Comparison of ENCODE assay signal across 10 mouse cellular contexts in the genomic region with DNA sequence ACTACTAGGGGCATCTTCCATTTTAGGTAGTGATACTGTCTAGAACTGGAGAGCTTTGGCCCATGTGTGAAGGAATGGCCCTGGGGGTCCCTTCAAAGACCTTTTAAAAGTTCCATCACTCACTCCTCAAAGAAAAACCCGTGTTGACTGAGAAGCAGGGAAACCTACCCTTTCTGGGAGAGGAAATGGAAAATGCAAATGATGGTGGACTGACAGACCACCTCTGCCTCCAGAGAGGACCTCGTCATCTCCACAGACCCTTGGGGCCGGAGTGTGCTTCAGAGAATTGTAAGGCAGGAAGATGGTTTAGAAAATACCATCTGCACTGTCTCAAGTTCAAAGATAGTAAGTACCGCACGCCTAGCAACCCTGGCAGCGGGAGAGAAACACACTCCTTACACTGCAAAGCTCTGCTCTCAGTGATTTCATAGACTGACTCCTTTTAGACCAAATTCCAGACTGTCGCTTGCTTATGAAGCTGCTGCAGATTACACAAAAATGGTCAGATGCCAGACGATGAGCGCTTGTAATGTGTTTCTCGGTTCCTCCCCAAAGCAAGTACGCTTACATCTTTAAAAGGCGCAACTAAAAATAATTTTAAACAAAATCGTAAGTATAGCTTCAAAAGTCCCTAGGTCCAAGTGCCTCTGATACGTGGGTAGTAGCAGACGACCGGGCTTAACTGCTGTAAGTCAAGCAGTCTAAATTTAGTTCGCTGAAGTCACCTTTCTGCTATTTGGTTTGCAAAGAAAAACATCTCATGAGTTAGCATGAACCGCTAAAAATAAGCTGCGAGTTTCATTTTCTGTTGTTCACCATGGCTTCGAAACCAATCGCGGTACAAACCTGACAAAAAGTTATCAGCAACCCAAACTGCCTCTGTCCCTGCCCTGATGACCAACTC. TPM values are rescaled to one million over a fixed set of nuclear protein-coding genes. Genes with fewer than 3 reads are reported as not detected.
DNase-seq lines count a peak whose midpoint lies in the region; ATAC-seq and TF ChIP-seq lines count a peak whose summit lies in the region.
"Had no signal": no experiment of that assay in that cellular context is flagged by ENCODE, and none has a peak within 500 bp of the region (broad histone marks: within the 10 kb centered on the region; RNA-seq: fewer than 3 reads in every experiment).

No protein-coding gene starts in this region.

- H3K9me3 ChIP-seq in heart, embryonic 10.5 days = no peaks in the 10 kb centered on the region
- H3K9me3 ChIP-seq in limb, embryonic 15.5 days = no peaks in the 10 kb centered on the region
- H3K9me3 ChIP-seq in stomach, embryonic 15.5 days = no peaks in the 10 kb centered on the region
- H3K9me3 ChIP-seq in liver, embryonic 12.5 days (replicated peaks) = no peaks in the 10 kb centered on the region
- H3K9me3 ChIP-seq: midbrain, embryonic 12.5 days had no signal

- no peaks in the 10 kb centered on the region for H3K36me3 ChIP-seq in spleen, adult 2 months (ENCODE audit: control insufficient read depth, insufficient read depth, low read length)
- H3K36me3 ChIP-seq in heart, embryonic 10.5 days = no peaks in the 10 kb centered on the region
- H3K36me3 ChIP-seq in limb, embryonic 15.5 days = no peaks in the 10 kb centered on the region
- no peaks in the 10 kb centered on the region for H3K36me3 ChIP-seq in stomach, embryonic 15.5 days
- H3K36me3 ChIP-seq in liver, embryonic 12.5 days = no peaks in the 10 kb centered on the region
- H3K36me3 ChIP-seq: midbrain, embryonic 12.5 days had no signal

- peak in 1 of 2 experiments; percentile 70 for DNase-seq in spleen, adult 2 months (ENCODE audit: low read depth in 1 of 2, low spot score in 2 of 2)
- no peak for DNase-seq in spleen, postnatal 4 days (ENCODE audit: low spot score in 2 of 2)
- no peak for DNase-seq in heart, embryonic 10.5 days (ENCODE audit: low spot score)
- DNase-seq in embryo, embryonic 9.5 days (ENCODE audit: extremely low spot score) = no peak
- DNase-seq in layer of hippocampus, postnatal 10 days (ENCODE audit: low spot score in 2 of 2) = no peak
- DNase-seq: kidney, postnatal 4 days had no signal

- no peak for TF ChIP-seq CTCF in spleen, adult 2 months (IDR thresholded peaks at IDR 0.05; ENCODE audit: extremely low read depth, insufficient read depth, insufficient read length, insufficient replicate concordance)

- H3K9ac ChIP-seq in limb, embryonic 15.5 days = no peak overlapping the region
- H3K9ac ChIP-seq in stomach, embryonic 15.5 days = no peak overlapping the region
- no peak overlapping the region for H3K9ac ChIP-seq in liver, embryonic 12.5 days
- H3K9ac ChIP-seq: midbrain, embryonic 12.5 days had no signal

- no peak overlapping the region for H3K4me3 ChIP-seq in spleen, adult 2 months (ENCODE audit: extremely low read depth, insufficient read depth, insufficient read length)
- no peak overlapping the region for H3K4me3 ChIP-seq in heart, embryonic 10.5 days
- H3K4me3 ChIP-seq in limb, embryonic 15.5 days = no peak overlapping the region
- no peak overlapping the region for H3K4me3 ChIP-seq in stomach, embryonic 15.5 days (replicated peaks)
- H3K4me3 ChIP-seq in liver, embryonic 12.5 days = no peak overlapping the region
- H3K4me3 ChIP-seq: midbrain, embryonic 12.5 days had no signal

- H3K27me3 ChIP-seq in spleen, adult 2 months (ENCODE audit: control insufficient read depth, insufficient read depth, low read length) = no peaks in the 10 kb centered on the region
- no peaks in the 10 kb centered on the region for H3K27me3 ChIP-seq in heart, embryonic 10.5 days (ENCODE audit: insufficient read depth, poor library complexity, severe bottlenecking)
- H3K27me3 ChIP-seq in limb, embryonic 15.5 days = no peaks in the 10 kb centered on the region
- no peaks in the 10 kb centered on the region for H3K27me3 ChIP-seq in stomach, embryonic 15.5 days (replicated peaks)
- H3K27me3 ChIP-seq in liver, embryonic 12.5 days (replicated peaks) = no peaks in the 10 kb centered on the region
- H3K27me3 ChIP-seq: midbrain, embryonic 12.5 days had no signal

- peak overlapping the region; percentile 67 for H3K27ac ChIP-seq in spleen, adult 2 months (ENCODE audit: insufficient read depth, low read length)
- peak overlapping the region; percentile 85 for H3K27ac ChIP-seq in heart, embryonic 10.5 days
- H3K27ac ChIP-seq in limb, embryonic 15.5 days = 0 out of 2 replicates have a peak overlapping the region, but pooled peaks have one; percentile 40
- peak overlapping the region; percentile 64; the same call in 1 of the 2 replicates for H3K27ac ChIP-seq in stomach, embryonic 15.5 days
- H3K27ac ChIP-seq in liver, embryonic 12.5 days = no peak overlapping the region
- H3K27ac ChIP-seq: midbrain, embryonic 12.5 days had no signal

- no peak for TF ChIP-seq POLR2A in spleen, adult 2 months (IDR thresholded peaks at IDR 0.05; ENCODE audit: low read depth, low read length)

- WGBS in spleen, adult 2 months = 38% methylated on average over 22 of the region's 22 CpGs
- WGBS in heart, embryonic 10.5 days = 49% methylated on average over 22 of the region's 22 CpGs
- 73% methylated on average over 22 of the region's 22 CpGs for WGBS in limb, embryonic 15.5 days
- 59% methylated on average over 22 of the region's 22 CpGs for WGBS in stomach, embryonic 15.5 days
- 75% methylated on average over 22 of the region's 22 CpGs for WGBS in liver, embryonic 12.5 days (ENCODE audit: insufficient replicate concordance)

- H3K4me1 ChIP-seq in spleen, adult 2 months (ENCODE audit: control insufficient read depth, insufficient read depth, insufficient read length) = peaks cover 10% of the 10 kb centered on the region; the same call in 1 of the 2 replicates
- H3K4me1 ChIP-seq in heart, embryonic 10.5 days = peaks cover 34% of the 10 kb centered on the region
- peaks cover 17% of the 10 kb centered on the region; the same call in 1 of the 2 replicates for H3K4me1 ChIP-seq in limb, embryonic 15.5 days
- 0 out of 2 replicates have a peak, but pooled peaks cover 5% of the 10 kb centered on the region for H3K4me1 ChIP-seq in stomach, embryonic 15.5 days
- no peaks in the 10 kb centered on the region for H3K4me1 ChIP-seq in liver, embryonic 12.5 days

- H3K4me2 ChIP-seq in limb, embryonic 15.5 days = no peak overlapping the region
- no peak overlapping the region; the same call in 1 of the 2 replicates for H3K4me2 ChIP-seq in stomach, embryonic 15.5 days
- no peak overlapping the region for H3K4me2 ChIP-seq in liver, embryonic 12.5 days

- ATAC-seq in limb, embryonic 15.5 days (ENCODE audit: insufficient number of reproducible peaks, low FRiP score, low TSS enrichment, low read depth) = no peak
- ATAC-seq in stomach, embryonic 15.5 days (ENCODE audit: insufficient read depth, low FRiP score, low read depth) = no peak
- ATAC-seq in liver, embryonic 12.5 days = no peak

RNA-seq across cellular contexts. Expression of a gene that starts 12.6 kb away (rescaled TPM):
- polyA plus RNA-seq in spleen, adult 2 months (2012; rRNA removed) = 5.9 and 7.5 TPM in 2 replicates
- polyA plus RNA-seq in heart, embryonic 10.5 days (2016; fragmentation: Nextera tagmentation; extraction: Ambion mirVana) = 13.4 and 24.5 TPM in 2 replicates
- 16.8 and 17.2 TPM in 2 replicates for polyA plus RNA-seq in limb, embryonic 15.5 days (2015; fragmentation: Nextera tagmentation; extraction: Ambion mirVana)
- polyA plus RNA-seq in stomach, embryonic 15.5 days (2015; fragmentation: Nextera tagmentation; extraction: Ambion mirVana) = 24.1 and 24.9 TPM in 2 replicates
- 10 to 100 TPM; 42.3 to 45.2 TPM for total RNA-seq in layer of hippocampus, postnatal 10 days (2021)
- polyA plus RNA-seq in liver, embryonic 12.5 days (2016; fragmentation: Nextera tagmentation; extraction: Ambion mirVana) = 6.8 and 7.0 TPM in 2 replicates
